Mouse (Mus musculus) right cerebral cortex, adult 2 months (tissue): Measurements from ENCODE around the gene Mucl1.
"Not testable (repeated sequence)": the region's sequence is repeated elsewhere in the genome, so short reads cannot be mapped to it uniquely, and the experiment has no call there.

Source experiments
- DNase-seq, 2 experiments: peaks; one replicate each; pipeline ENCODE4 v3.0.0; 2021 to 2022; ENCODE audit warnings: low spot score in 2 of 2

Gene Mucl1

GRCm38 (mm10) chr15:103755369-103755768 lies at the start of gene Mucl1:
TSS of gene Mucl1 (minus strand) at chr15:103755469.
- DNase-seq: no peak

GRCm38 (mm10) chr15:103766836-103767235 lies 11.6 kb upstream of the Mucl1 start:
- DNase-seq: peak; percentile 25 to 31

- DNase-seq: not testable (repeated sequence)
Observed at GRCm38 (mm10) chr15:103716861-103717260, 38.4 kb downstream of the Mucl1 start.
